Comparison of ENCODE assay signal across 18 mouse cellular contexts in the genomic region with DNA sequence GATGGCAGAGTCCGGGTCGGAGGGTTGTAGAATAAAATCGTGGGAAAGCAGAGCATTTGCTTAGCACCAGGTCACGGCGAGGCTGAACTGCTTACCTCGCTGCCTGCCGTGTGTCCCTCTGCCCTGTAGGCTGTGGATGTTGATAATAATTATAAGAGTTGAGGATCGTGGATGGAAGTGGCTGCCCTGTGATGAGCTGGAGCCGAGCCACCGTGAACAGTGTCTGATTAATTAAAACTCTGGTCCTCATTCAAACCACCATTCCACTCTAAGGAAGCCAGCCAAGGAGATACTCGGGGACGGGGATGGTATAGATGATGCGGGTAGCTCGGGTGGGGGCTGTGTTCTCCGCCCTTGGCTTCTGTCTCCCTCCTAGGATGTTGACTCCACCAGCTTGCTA.
DNase-seq lines count a peak whose midpoint lies in the region; ATAC-seq and TF ChIP-seq lines count a peak whose summit lies in the region.
"Had no signal": no experiment of that assay in that cellular context is flagged by ENCODE, and none has a peak within 500 bp of the region (broad histone marks: within the 10 kb centered on the region; RNA-seq: fewer than 3 reads in every experiment).

No protein-coding gene starts in this region.

- TF ChIP-seq CTCF in midbrain, postnatal 0 days (IDR thresholded peaks at IDR 0.05), result no peak

- H3K27me3 ChIP-seq in forebrain, embryonic 13.5 days, result no peaks in the 10 kb centered on the region
- H3K27me3 ChIP-seq in forebrain, embryonic 10.5 days (ENCODE audit: poor library complexity, severe bottlenecking), result no peaks in the 10 kb centered on the region
- no peaks in the 10 kb centered on the region for H3K27me3 ChIP-seq in midbrain, embryonic 13.5 days
- no peaks in the 10 kb centered on the region for H3K27me3 ChIP-seq in midbrain, embryonic 10.5 days (ENCODE audit: low read depth, poor library complexity, severe bottlenecking)
- H3K27me3 ChIP-seq in forebrain, embryonic 16.5 days (replicated peaks; ENCODE audit: control insufficient read depth, insufficient read depth, low read length), result no peaks in the 10 kb centered on the region
- H3K27me3 ChIP-seq in midbrain, postnatal 0 days (ENCODE audit: insufficient read depth, low read length), result no peaks in the 10 kb centered on the region
- H3K27me3 ChIP-seq: limb, embryonic 15.5 days; liver, embryonic 15.5 days; neural tube, embryonic 12.5 days had no signal

- no peak overlapping the region for H3K27ac ChIP-seq in forebrain, embryonic 13.5 days
- H3K27ac ChIP-seq in forebrain, embryonic 10.5 days, result no peak overlapping the region
- peak overlapping the region; percentile 64; the same call in 1 of the 2 replicates for H3K27ac ChIP-seq in midbrain, embryonic 13.5 days
- no peak overlapping the region for H3K27ac ChIP-seq in midbrain, embryonic 10.5 days (replicated peaks)
- no peak overlapping the region for H3K27ac ChIP-seq in forebrain, embryonic 16.5 days (ENCODE audit: low read length)
- peak overlapping the region; percentile 43; the same call in 1 of the 2 replicates for H3K27ac ChIP-seq in midbrain, postnatal 0 days (ENCODE audit: low read depth, low read length)
- H3K27ac ChIP-seq: embryonic facial prominence, embryonic 10.5 days; heart, adult 2 months; limb, embryonic 15.5 days; liver, embryonic 15.5 days; neural tube, embryonic 12.5 days had no signal

- H3K4me2 ChIP-seq in forebrain, embryonic 13.5 days, result peak overlapping the region; percentile 28; the same call in 1 of the 2 replicates
- peak overlapping the region; percentile 4; the same call in 1 of the 2 replicates for H3K4me2 ChIP-seq in midbrain, embryonic 13.5 days (replicated peaks)
- H3K4me2 ChIP-seq in forebrain, embryonic 16.5 days (ENCODE audit: low read length), result peak overlapping the region; percentile 42
- H3K4me2 ChIP-seq in midbrain, postnatal 0 days (ENCODE audit: low read depth, low read length, poor library complexity, severe bottlenecking), result peak overlapping the region; percentile 15; the same call in 1 of the 2 replicates
- H3K4me2 ChIP-seq: limb, embryonic 15.5 days; liver, embryonic 15.5 days; neural tube, embryonic 12.5 days had no signal

- ATAC-seq in forebrain, embryonic 13.5 days, result peak; percentile 36; the same call in 1 of the 2 replicates
- ATAC-seq in midbrain, embryonic 13.5 days, result peak; percentile 40; the same call in 1 of the 2 replicates
- 0 out of 2 replicates have a peak, but pooled peaks have one; percentile 28 for ATAC-seq in forebrain, embryonic 16.5 days
- ATAC-seq in midbrain, postnatal 0 days (ENCODE audit: low FRiP score), result no peak
- ATAC-seq: intestine, postnatal 0 days; lung, postnatal 0 days had no signal

- H3K9ac ChIP-seq in forebrain, embryonic 13.5 days, result no peak overlapping the region
- no peak overlapping the region for H3K9ac ChIP-seq in midbrain, embryonic 13.5 days (replicated peaks)
- peak overlapping the region; percentile 30; the same call in 1 of the 2 replicates for H3K9ac ChIP-seq in forebrain, embryonic 16.5 days (replicated peaks; ENCODE audit: low read depth, low read length)
- H3K9ac ChIP-seq in midbrain, postnatal 0 days (replicated peaks; ENCODE audit: low read length, poor library complexity, severe bottlenecking), result no peak overlapping the region
- H3K9ac ChIP-seq: limb, embryonic 15.5 days; liver, embryonic 15.5 days; neural tube, embryonic 12.5 days had no signal

- H3K9me3 ChIP-seq in forebrain, embryonic 13.5 days (replicated peaks), result no peaks in the 10 kb centered on the region
- no peaks in the 10 kb centered on the region for H3K9me3 ChIP-seq in forebrain, embryonic 10.5 days
- H3K9me3 ChIP-seq in midbrain, embryonic 13.5 days, result no peaks in the 10 kb centered on the region
- H3K9me3 ChIP-seq in midbrain, embryonic 10.5 days (replicated peaks), result no peaks in the 10 kb centered on the region
- no peaks in the 10 kb centered on the region for H3K9me3 ChIP-seq in forebrain, embryonic 16.5 days (ENCODE audit: control insufficient read depth, low read length)
- no peaks in the 10 kb centered on the region for H3K9me3 ChIP-seq in midbrain, postnatal 0 days (ENCODE audit: low read length)
- H3K9me3 ChIP-seq: embryonic facial prominence, embryonic 10.5 days; limb, embryonic 15.5 days; liver, embryonic 15.5 days; neural tube, embryonic 12.5 days had no signal

- no peaks in the 10 kb centered on the region for H3K36me3 ChIP-seq in forebrain, embryonic 13.5 days (ENCODE audit: poor library complexity, severe bottlenecking)
- no peaks in the 10 kb centered on the region for H3K36me3 ChIP-seq in forebrain, embryonic 10.5 days (replicated peaks)
- no peaks in the 10 kb centered on the region for H3K36me3 ChIP-seq in midbrain, embryonic 13.5 days
- H3K36me3 ChIP-seq in midbrain, embryonic 10.5 days, result no peaks in the 10 kb centered on the region
- no peaks in the 10 kb centered on the region for H3K36me3 ChIP-seq in forebrain, embryonic 16.5 days (ENCODE audit: control insufficient read depth, insufficient read depth)
- H3K36me3 ChIP-seq in midbrain, postnatal 0 days (ENCODE audit: insufficient read depth, low read length), result no peaks in the 10 kb centered on the region
- H3K36me3 ChIP-seq: embryonic facial prominence, embryonic 10.5 days; limb, embryonic 15.5 days; liver, embryonic 15.5 days; neural tube, embryonic 12.5 days had no signal

- WGBS in forebrain, embryonic 13.5 days, result 49% methylated on average over 15 of the region's 15 CpGs
- WGBS in forebrain, embryonic 10.5 days, result 87% methylated on average over 15 of the region's 15 CpGs
- WGBS in midbrain, embryonic 13.5 days, result 68% methylated on average over 15 of the region's 15 CpGs
- 88% methylated on average over 15 of the region's 15 CpGs for WGBS in midbrain, embryonic 10.5 days
- WGBS in forebrain, embryonic 16.5 days, result 32% methylated on average over 15 of the region's 15 CpGs
- WGBS in midbrain, postnatal 0 days, result 50% methylated on average over 15 of the region's 15 CpGs

- no peak for DNase-seq in forebrain, embryonic 10.5 days (ENCODE audit: extremely low spot score, low spot score)
- no peak for DNase-seq in midbrain, embryonic 10.5 days (ENCODE audit: low spot score)
- DNase-seq in midbrain, postnatal 0 days (ENCODE audit: low spot score), result peak; percentile 24
- no peak for DNase-seq in frontal cortex, postnatal 36 days (ENCODE audit: low spot score in 2 of 2)
- DNase-seq: adrenal gland, adult 2 months; gastrocnemius, postnatal 10 days; heart, adult 2 months; heart, postnatal 4 days; thymus, postnatal 25 days had no signal

- H3K4me1 ChIP-seq in forebrain, embryonic 13.5 days, result peaks cover 12% of the 10 kb centered on the region
- no peaks in the 10 kb centered on the region for H3K4me1 ChIP-seq in forebrain, embryonic 10.5 days
- 0 out of 2 replicates have a peak, but pooled peaks cover 5% of the 10 kb centered on the region for H3K4me1 ChIP-seq in midbrain, embryonic 13.5 days (replicated peaks)
- no peaks in the 10 kb centered on the region for H3K4me1 ChIP-seq in midbrain, embryonic 10.5 days
- peaks cover 9% of the 10 kb centered on the region for H3K4me1 ChIP-seq in forebrain, embryonic 16.5 days (replicated peaks; ENCODE audit: control insufficient read depth, insufficient read depth, low read length)
- no peaks in the 10 kb centered on the region for H3K4me1 ChIP-seq in midbrain, postnatal 0 days (ENCODE audit: insufficient read depth, low read length)
- H3K4me1 ChIP-seq: limb, embryonic 15.5 days; liver, embryonic 15.5 days; neural tube, embryonic 12.5 days had no signal

- no peak overlapping the region for H3K4me3 ChIP-seq in forebrain, embryonic 13.5 days
- H3K4me3 ChIP-seq in forebrain, embryonic 10.5 days, result no peak overlapping the region
- H3K4me3 ChIP-seq in midbrain, embryonic 13.5 days (replicated peaks), result no peak overlapping the region
- no peak overlapping the region for H3K4me3 ChIP-seq in midbrain, embryonic 10.5 days
- peak overlapping the region; percentile 17 for H3K4me3 ChIP-seq in forebrain, embryonic 16.5 days (replicated peaks; ENCODE audit: low read length)
- H3K4me3 ChIP-seq in midbrain, postnatal 0 days (ENCODE audit: low read depth, low read length), result no peak overlapping the region
- H3K4me3 ChIP-seq: embryonic facial prominence, embryonic 10.5 days; heart, adult 2 months; limb, embryonic 15.5 days; liver, embryonic 15.5 days; neural tube, embryonic 12.5 days had no signal

Comparison
In these comparisons a context has a peak if more than half of its experiments do, and no peak if none do; other contexts are left out.
1. H3K27ac ChIP-seq: peak in midbrain, embryonic 13.5 days (single experiment) and midbrain, postnatal 0 days (single experiment); none in forebrain, embryonic 13.5 days (single experiment), forebrain, embryonic 10.5 days (single experiment), midbrain, embryonic 10.5 days (single experiment) and forebrain, embryonic 16.5 days (single experiment).
2. Peak in every context shown above with its lines, with median percentiles within 50 percentile points of each other: H3K4me2 ChIP-seq.